Mouse (Mus musculus) spleen, postnatal 4 days (tissue): Measurements from ENCODE around the gene Os9.
"Not testable (repeated sequence)": the region's sequence is repeated elsewhere in the genome, so short reads cannot be mapped to it uniquely, and the experiment has no call there.

Experiments used
- DNase-seq, 2 experiments: peaks; one replicate each; pipeline ENCODE4 v3.0.0; 2022; ENCODE audit warnings: low spot score in 2 of 2

Os9 gene

GRCm38 (mm10) chr10:127145303-127145702 lies 24.4 kb upstream of the Os9 start:
- no peak for DNase-seq

GRCm38 (mm10) chr10:127144536-127144935 lies 23.6 kb upstream of the Os9 start:
- DNase-seq: no peak

- no peak for DNase-seq
These were observed 22.3 kb upstream of the Os9 start for GRCm38 (mm10) chr10:127143228-127143627.

- DNase-seq: no peak
These were observed 20.6 kb upstream of the Os9 start for GRCm38 (mm10) chr10:127141500-127141899.

- DNase-seq: no peak
These were observed 20.0 kb upstream of the Os9 start for GRCm38 (mm10) chr10:127140971-127141370.

- DNase-seq: no peak
These were observed 17.6 kb upstream of the Os9 start for GRCm38 (mm10) chr10:127138328-127139141.

- no peak for DNase-seq
These were observed 17.0 kb upstream of the Os9 start for GRCm38 (mm10) chr10:127137896-127138295.

GRCm38 (mm10) chr10:127136510-127136909 lies 15.6 kb upstream of the Os9 start:
- DNase-seq: no peak

GRCm38 (mm10) chr10:127135118-127135836 lies 14.3 kb upstream of the Os9 start:
- DNase-seq: peak in 1 of 2 experiments; percentile 31

GRCm38 (mm10) chr10:127134394-127135035 lies 13.6 kb upstream of the Os9 start:
- DNase-seq: not testable (repeated sequence)

- no peak for DNase-seq
These were observed 11.5 kb upstream of the Os9 start for GRCm38 (mm10) chr10:127132469-127132868.

- DNase-seq: no peak
These were observed 8.5 kb upstream of the Os9 start for GRCm38 (mm10) chr10:127129431-127129830.

- DNase-seq: no peak
These were observed 6.9 kb upstream of the Os9 start for GRCm38 (mm10) chr10:127127711-127128279.

- DNase-seq: no peak
These were observed 5.6 kb upstream of the Os9 start for GRCm38 (mm10) chr10:127126579-127126978.

- DNase-seq: peak in 1 of 2 experiments; percentile 39
These were observed 4.5 kb upstream of the Os9 start for GRCm38 (mm10) chr10:127125210-127126001.

- peak; percentile 72 to 83 for DNase-seq
These were observed 2.5 kb upstream of the Os9 start for GRCm38 (mm10) chr10:127123436-127123805.

- peak in 1 of 2 experiments; percentile 65 for DNase-seq
These were observed 2.0 kb upstream of the Os9 start for GRCm38 (mm10) chr10:127122784-127123435.

- DNase-seq: no peak
These were observed 1.1 kb upstream of the Os9 start for GRCm38 (mm10) chr10:127122018-127122417.

GRCm38 (mm10) chr10:127120301-127121065 lies 448 bp downstream of the Os9 start:
- DNase-seq: no peak

GRCm38 (mm10) chr10:127119229-127119628 lies 1.7 kb downstream of the Os9 start:
- DNase-seq: no peak
